Mouse (Mus musculus): ENCODE results near the gene Mgrn1.

The Mgrn1 gene

GRCm38 (mm10) chr16:4885760-4886689 lies at the start of gene Mgrn1:
Mgrn1 (plus strand) TSS chr16:4886249.
- peak; percentile 92 for DNase-seq

- no peak for DNase-seq
Observed at GRCm38 (mm10) chr16:4837631-4838030, 48.4 kb upstream of the Mgrn1 start.

- DNase-seq: no peak
Observed at GRCm38 (mm10) chr16:4839552-4839951, 46.5 kb upstream of the Mgrn1 start.

DNA sequence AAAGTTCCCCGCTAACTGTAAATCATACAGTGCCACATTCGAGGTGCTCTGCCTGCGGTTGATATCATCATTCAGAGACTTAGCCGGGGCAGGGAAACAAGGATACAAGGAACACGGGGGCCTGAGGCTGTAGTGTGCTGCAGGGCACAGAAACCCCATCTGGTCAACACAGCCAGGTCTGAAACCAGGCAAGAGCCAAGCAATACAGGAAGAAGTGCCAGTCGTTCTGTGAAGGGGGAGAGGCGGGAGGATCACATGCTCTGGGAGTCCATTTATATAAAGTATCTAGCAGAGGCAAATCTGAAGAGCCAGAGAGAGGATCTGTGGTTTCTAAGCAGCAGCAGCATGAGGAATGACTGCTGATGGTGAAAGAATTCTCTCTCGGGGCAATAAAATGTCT lies 45.8 kb upstream of the Mgrn1 start:
- no peak for DNase-seq

DNA sequence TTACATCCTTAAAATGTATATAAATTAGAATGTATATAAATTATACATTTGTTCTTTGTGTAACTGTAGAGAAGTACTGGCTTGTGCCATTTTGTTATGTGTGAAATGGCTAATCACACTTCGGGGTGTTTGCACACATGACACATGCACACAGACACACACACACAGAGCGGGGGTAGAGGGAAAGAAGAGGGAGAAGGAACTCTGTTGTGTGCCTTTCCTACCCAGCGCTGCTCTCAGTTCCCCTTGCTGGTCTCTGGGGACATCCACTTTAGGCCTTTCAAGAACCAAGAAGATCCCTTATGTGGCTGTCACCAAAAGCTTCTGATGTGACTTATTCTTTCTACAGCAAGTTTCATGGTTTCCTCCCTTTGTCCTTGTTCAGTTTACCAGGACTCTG lies 39.0 kb upstream of the Mgrn1 start:
- no peak for DNase-seq

- DNase-seq: no peak
Observed at GRCm38 (mm10) chr16:4848090-4848489, 38.0 kb upstream of the Mgrn1 start.

- peak; percentile 46 for DNase-seq
Observed at GRCm38 (mm10) chr16:4850361-4850760, 35.7 kb upstream of the Mgrn1 start.

DNA sequence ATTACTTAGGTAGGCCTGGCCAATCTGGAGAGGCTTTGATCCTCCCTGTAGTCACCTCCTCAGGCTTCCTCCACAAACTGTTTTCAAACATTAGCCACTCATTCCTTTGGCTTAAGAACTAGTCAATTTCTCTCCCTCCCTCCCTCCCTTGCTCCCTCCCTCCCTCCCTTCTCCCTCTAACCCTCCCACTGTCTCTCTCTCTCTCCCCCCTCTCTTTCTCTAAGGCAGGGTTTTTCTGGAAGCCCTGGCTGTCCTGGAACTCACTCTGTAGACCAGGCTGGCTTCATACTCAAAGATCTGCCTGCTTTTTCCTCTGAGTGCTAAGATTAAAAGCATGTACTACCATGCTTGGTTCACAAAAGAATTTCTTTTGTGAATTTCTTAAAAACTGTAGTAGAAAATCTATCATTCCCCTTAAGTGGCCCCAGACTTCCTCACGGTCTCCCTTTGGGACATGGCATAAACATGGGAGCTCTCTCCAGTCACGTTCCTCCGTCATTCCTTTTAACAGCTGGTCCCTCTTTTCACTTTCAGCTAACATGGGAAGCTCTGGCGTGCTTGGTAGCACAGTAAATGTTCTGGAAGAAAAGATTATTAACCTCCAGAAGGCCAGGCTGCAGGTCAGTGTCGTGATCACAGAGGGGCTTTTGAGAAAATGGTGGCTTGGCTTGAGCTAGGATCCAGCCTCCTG lies 35.0 kb upstream of the Mgrn1 start:
- DNase-seq: peak; percentile 42

DNA sequence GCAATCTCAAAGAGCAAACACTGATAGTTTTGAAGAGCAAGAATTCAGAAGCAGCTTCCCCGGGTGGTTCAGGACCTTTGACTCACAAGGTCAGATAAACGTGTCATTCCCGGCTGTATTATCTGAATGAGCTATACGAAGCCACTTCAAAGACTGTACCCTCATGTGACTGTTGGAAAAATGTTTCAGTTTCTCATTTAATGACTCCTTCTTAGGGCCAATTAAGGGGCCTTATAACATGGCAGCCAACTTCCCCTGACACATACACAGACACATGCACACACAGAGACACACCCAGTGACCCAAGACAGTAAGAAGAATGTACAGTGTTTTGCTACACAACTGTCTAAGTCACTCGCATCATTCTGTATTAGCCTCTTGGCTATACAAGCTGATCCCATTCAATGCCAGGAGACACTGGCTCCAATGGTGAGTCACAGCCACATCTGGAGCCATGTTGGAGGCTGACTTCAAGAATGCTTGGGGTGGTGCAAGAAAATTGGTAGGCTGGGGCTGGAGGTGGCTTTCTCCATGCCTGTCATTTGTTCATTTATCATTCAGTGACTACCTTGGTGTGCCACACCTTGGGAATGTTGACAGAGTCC lies 30.9 kb upstream of the Mgrn1 start:
- no peak for DNase-seq

DNA sequence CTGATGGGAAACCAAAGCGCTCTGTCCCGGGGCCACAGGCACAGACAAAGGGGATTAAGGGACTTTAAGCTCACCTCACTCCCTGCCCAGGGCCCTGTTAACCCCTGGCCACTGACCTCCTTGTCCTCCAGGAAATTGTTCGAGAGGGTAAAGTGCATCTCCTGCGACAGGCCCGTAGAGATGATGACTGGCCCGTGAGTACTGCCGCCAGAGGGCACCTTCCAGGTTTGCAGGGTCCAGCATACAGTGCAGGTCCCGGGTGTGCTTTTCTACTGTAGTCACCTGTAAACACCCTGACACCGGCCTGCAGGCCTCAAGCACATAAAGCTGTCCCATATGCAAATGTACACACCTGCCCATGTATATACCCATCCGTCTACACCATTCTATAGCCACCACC lies 24.7 kb upstream of the Mgrn1 start:
- DNase-seq: no peak

DNA sequence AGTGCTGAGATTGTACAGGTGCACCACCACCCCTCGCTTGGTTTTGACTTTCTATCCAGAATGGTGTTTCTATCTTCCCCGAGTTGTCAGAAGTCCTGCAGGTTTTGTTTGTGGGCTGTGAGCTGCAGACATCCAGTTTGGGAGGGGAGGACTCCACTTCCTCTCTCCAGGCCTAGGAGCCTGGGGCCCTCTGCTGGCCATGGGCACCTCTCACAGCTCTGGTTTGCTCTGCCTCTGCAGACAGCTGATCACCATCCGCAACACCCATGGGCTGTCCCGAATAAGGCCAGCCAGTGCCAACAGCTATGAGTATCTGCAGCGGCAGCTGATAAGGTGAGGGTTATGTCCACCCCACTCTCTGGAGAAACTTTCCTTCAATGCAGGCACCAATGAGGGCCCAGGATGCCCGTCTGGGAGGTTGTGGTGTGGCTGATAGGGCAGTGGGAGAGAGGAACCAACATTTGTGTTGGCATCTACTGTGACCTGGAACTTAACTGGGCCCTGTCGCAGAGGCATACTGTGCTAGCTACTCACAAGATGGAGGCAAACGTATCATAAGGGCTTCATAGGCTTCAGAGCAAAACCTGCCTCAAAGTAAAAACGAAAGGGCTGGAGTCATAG lies 23.1 kb upstream of the Mgrn1 start:
- DNase-seq: peak; percentile 94

DNA sequence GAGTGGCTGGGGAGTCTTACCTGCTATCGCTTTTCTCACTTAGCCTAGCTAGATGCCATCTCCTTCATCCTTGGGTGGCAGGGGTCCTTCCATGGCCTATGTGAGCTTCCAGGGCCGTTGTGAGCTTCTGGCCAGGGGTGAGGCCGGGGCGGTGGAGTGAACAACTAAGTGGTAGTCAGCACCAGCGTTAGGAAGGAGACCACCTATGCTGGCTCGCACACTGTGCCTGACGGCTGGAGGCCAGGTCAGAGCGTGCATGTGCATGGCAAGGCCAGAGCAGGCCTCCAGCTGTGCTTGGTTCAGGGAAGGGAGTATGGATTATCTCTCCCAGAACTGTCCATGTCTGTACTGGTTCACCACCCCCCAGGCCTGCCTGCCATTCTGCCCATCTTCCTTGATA lies 22.3 kb upstream of the Mgrn1 start:
- DNase-seq: no peak

DNA sequence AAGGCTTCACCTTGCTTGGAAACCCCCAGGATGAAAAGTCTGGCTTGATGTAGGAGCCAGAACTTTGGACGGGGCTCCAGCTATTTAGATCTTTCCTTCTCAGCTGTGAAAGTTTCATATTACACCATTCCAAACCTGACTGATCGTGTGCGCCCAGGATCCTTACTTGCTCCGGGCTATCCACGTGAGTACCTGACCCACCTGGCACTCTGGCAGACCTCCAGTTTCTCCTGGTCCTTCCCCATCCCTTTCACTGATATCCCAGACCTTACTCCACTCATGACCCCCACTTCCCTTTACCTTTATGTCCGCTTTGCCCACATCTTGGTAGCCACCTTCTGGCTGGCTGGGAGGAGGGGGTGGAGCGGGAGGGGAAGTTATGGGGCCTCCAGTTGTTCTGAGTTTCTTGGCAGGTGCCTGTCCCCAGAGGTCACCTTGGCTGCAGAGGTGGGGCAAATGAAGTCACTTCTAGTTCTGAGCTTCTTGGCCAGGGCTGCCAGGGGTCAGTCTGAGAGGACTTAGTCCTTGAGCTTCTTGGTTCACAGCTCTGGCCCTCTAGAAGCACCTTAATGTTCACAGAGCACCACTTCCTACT lies 19.9 kb upstream of the Mgrn1 start:
- DNase-seq: no peak

DNA sequence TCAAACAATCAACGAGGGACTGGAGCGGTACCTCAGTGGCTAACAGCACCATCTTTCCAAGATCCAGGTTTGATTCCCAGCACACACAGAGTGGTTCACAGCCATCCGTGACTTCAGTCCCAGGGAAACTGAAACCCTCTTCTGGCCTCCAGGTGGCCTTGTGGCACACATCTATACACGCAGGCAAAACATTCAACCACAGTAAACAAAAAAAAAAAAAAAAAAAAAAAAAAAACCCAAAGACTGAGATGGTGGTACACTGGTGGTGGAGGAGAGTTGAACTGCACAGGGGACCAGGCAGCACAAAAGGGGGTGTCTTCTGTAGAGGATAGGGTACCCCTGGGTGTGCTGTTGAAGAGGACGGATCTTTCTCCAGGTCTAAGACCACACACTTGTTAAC lies 15.6 kb upstream of the Mgrn1 start:
- DNase-seq: no peak

GRCm38 (mm10) chr16:4871926-4872325 lies 14.1 kb upstream of the Mgrn1 start:
- peak; percentile 50 for DNase-seq

- peak; percentile 60 for DNase-seq
Observed at GRCm38 (mm10) chr16:4875198-4876032, 10.6 kb upstream of the Mgrn1 start.

- peak; percentile 83 for DNase-seq
Observed at GRCm38 (mm10) chr16:4876033-4876680, 9.9 kb upstream of the Mgrn1 start.

DNA sequence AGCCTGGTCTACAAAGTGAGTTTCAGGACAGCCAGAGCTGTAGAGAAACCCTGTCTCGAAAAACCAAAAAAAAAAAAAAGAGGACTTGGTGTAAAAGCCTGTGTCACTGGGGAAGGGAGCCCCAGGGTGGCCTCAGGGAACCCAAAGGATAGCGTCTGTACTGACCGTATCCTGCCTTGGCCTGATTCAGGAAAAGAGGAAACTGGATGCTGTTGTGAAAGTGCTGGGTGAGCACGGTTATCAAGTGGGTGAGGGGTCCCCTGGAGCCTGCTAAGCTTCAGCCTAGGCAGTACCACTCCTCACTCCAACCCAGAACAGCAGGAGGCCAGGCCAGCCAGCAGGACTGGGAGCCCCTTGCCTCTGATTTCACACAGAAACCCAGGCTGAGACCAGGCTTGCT lies 8.9 kb upstream of the Mgrn1 start:
- no peak for DNase-seq

DNA sequence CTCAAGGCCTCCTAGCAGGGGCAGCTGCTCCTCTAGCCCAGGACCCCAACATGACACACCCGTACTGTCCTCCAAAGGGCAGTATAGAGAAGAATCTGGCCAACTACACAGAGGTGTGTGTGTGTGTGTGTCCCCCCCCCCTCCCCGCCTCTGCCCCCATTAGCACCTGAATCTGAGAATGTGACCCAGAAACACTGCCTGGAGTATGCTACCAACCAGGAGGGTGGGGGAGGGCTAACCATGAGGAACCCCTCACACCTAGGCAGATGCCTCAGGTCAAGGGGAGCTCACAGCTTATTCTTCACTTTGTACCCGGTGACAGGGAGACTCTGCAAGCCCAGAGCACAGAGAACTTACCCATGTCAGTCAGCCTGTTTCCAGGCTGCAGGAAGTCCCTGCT lies 8.3 kb upstream of the Mgrn1 start:
- no peak for DNase-seq

- peak; percentile 64 for DNase-seq
Observed at GRCm38 (mm10) chr16:4878192-4878885, 7.7 kb upstream of the Mgrn1 start.

Measured in lung, postnatal 10 days (tissue).